Mouse (Mus musculus) lung, postnatal 36 days (tissue): ENCODE results near the gene Nptx1.

ENCODE experiments used
- DNase-seq: peaks from one replicate; pipeline ENCODE4 v3.0.0; 2022; ENCODE audit warnings: mixed read lengths

Gene Nptx1

GRCm38 (mm10) chr11:119547183-119547921 lies at the start of gene Nptx1:
TSS of gene Nptx1 (minus strand) at chr11:119547753.
- no peak for DNase-seq

DNA sequence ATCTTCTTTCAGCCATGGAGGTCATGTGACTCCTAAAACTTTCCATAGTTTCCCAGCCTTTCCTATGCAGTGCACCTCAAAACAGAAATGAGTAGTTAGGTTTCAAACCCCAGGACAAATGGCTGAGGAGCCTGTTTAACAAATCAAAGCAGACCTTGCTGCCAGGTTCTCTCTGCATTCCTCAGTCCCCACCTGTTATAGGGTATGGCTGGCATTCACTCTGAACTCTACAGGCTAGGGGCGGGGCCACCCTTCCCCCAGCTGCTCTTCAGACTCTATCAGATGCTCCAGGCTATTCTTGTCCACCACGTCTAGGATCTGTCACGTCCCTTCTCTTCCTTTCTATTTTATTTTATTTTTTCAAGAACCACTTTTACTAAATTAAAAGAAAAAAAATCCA lies 46.4 kb upstream of the Nptx1 start:
- DNase-seq: peak; percentile 3

DNA sequence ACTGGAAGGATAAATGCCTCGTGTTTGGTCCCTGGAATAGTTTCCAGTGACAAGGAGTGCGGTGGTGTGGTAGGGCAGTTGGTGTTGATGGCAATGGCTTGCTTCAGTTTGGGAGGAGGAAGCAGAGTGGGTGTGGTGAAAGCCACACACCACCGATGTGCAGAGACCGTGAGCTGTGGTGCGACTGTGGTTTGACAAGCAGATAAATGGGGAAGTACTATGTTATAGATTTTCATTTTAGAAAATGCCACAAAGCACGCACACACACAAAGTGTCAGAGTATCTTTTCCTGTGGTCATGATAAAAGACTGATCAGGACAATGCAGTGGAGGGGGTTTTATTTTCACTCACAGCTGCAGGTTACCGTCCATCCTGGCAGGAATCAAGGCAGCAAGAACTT lies 41.7 kb upstream of the Nptx1 start:
- peak; percentile 32 for DNase-seq

GRCm38 (mm10) chr11:119587112-119587511 lies 39.6 kb upstream of the Nptx1 start:
- DNase-seq: no peak

GRCm38 (mm10) chr11:119586511-119586910 lies 39.0 kb upstream of the Nptx1 start:
- DNase-seq: no peak

GRCm38 (mm10) chr11:119577721-119578120 lies 30.2 kb upstream of the Nptx1 start:
- DNase-seq: no peak

- no peak for DNase-seq
Measured at GRCm38 (mm10) chr11:119576855-119577254, 29.3 kb upstream of the Nptx1 start.

GRCm38 (mm10) chr11:119572316-119573010 lies 24.9 kb upstream of the Nptx1 start:
- DNase-seq: no peak

GRCm38 (mm10) chr11:119566188-119566587 lies 18.6 kb upstream of the Nptx1 start:
- DNase-seq: no peak

- no peak for DNase-seq
Measured at GRCm38 (mm10) chr11:119565684-119566083, 18.1 kb upstream of the Nptx1 start.

DNA sequence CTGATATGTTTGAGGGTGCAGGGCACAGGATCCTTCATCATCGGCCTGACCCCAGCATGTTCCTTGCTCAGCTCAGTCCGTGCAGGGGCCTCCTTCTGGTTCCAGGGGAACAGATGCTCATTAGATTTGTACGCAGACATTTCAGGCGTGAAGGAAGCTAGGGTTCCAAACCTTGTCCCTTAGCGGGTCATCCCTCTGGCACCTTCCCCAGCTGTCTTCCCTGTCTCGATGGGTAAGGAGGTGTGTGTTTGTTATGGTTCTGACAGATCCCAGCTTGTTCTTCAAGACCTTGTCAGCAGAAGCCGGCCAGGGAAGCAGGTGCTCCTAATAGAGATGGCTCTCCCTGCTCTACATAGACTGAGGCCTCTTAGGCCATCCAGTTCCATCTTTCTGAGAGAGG lies 17.5 kb upstream of the Nptx1 start:
- DNase-seq: no peak

DNA sequence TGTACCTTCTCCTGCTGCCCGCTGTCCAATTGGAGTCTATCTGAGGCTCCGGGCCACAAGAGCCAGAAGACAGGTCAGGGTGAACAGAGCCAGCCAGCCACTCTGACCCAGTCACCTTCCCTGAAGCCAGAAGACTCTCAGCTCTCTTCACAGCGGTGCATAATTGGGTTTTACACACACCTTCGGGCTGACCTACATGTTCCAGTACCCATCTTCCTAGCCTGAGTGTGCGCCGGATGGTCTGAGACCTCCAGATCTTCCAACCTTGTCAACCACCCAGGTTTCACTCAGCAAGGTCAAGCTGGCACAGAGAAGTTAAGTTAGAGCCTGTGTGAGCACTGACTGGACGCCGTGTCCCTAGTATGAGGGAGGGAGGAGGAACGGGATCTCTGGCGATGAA lies 16.8 kb upstream of the Nptx1 start:
- no peak for DNase-seq

DNA sequence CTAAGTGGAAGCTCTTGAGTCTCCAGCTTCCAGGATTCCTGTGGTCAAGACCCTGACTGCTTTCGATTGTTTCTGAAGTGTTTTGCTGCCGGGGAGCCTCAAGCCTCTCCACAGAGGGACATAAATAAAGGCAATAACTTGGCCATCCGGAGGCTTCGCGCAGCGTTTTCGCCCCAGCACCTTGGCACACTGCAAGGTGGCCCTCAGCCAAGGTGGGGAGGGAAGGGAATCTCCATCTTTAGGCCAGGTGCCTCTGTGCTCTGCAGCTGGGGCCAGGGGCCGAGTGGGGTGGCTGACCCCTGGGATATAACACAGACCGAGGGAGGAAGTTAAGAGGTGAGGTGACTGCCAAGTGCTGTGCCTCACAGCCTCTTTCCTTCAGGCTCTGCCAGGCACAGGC lies 15.6 kb upstream of the Nptx1 start:
- DNase-seq: no peak

DNA sequence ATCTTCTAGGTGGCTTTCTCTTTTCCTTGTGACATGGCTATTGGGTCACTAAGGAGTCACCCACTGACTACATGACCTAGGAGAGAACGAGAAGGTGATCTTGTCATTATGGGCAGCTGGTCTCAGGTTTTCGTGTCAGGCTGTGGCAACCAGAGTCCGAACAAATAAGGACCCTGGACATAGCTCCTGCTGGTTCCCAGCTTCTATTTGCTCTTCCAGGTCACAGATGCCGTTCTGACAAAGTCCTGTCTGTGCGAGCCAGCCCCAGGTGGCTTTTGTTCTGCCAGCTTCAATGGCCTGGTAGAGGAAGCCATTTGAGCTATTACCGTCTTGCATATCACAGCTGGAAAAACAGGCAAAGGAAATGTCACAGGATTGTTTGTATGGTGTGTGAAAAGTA lies 14.7 kb upstream of the Nptx1 start:
- no peak for DNase-seq

DNA sequence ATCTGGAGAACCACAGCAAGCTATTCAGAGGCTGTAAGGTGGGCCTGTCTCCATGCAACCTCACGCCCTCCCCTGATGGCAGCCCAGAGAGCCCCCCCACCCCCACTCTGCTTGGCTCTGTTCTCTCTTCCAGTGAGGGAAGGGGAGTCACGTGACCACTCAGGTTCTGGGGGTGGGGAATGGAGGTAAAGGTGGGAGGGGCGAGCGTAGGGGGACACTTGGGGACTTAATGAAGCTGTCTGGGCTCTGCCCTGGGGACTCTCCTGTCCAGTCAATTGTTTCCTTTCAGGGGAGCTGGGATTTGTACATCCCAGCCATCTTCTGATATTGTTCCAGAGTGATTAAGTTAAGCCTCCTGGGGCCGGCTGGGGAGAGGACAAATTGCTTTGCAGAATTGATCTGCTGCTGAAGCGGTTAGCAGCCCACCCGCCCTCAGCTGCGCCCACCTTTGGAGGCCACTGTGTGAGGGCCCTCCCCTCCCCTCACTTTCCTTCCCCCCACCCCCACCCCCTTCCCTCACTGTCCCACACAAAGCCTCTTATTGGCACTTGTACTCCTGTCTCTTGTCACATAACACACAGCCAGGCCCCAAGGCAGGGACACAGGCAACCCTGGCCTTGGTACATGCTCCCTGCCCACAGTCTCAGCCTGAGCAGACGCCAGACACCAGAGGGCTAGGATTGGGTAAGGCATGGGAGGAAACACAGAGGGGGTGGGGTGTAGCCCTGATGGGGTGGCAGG lies 11.5 kb upstream of the Nptx1 start:
- DNase-seq: no peak

DNA sequence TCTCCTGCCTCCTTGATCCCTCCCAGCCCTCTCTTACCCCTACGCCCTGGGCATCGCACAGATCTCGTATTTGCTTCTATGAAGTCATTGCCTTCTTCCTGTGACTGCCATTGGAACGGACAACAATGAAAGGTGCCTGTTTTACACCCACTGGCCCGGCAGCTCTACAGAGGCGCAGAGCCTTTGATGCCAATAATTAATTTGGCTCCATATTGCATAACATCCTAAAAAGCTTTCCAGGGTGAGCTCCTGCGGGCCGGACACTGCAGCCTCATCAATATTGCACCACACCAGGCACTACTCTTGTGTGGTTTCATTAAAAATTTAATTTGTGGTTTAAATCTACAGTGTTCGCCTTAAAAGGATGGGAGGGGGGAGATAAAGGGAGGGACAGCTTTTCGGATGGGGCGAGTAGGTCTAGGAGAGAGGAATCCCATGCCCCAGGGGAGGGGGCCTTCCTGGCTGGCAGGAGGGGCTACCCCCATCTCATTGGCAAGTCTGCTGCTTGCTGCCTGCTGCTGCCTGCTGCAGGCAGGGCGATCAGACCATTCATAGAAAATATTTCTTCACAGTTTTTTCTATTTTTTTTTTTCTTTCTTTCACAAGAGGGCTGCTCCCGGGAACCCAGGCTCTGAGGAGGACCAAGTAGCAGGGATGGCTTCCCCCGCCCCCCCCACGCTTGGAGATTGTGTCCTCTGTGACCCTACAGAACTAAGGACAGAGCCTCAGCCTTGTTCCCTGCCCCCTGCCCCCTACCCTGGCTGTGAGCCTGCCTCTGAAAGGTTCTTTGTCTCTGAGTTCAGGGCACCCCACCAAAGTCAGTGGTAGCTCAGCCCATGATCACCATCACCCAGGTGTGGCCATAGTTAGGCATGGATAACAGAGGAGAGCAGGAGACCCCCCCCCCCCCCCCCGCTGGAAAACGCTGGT lies 10.7 kb upstream of the Nptx1 start:
- no peak for DNase-seq

DNA sequence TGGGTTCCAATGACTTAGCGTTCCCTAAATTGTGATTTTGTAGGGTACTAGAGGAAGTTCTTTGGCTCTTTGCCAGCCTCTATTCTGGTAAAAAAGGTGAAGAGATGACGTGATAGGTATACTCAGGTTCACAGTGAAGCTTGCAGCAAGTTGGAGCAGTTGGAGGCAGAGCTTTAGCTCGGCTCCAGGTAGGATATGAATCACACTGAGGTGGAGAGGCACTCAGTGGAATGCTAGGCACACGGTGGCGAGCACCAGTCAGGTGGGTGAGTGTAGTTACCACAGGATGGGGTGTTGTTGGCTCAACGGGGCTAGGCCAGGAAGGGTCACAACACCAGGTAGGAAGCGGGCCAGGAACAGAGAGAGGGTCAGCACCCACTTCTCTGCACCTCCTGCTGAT lies 7.6 kb upstream of the Nptx1 start:
- no peak for DNase-seq

DNA sequence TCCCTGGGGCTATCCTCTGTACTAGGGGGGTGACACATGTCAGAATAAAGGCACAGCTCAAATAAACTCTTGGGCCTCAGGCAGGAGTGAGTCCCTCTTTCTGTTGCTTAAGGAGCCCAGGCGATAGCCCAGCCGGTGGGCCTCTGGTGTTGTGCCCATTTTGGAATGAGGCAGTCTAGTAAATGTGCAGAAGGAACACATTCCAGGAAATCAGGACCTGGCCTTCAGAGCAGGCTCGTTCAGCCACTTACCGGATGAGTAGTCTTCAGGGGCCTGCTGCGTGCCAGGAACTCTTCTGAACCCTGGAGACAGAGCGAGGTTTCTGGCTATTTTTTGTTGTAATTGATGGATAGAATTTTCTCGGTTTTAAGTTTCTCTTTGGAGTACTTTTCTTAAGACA lies 7.2 kb upstream of the Nptx1 start:
- DNase-seq: no peak

DNA sequence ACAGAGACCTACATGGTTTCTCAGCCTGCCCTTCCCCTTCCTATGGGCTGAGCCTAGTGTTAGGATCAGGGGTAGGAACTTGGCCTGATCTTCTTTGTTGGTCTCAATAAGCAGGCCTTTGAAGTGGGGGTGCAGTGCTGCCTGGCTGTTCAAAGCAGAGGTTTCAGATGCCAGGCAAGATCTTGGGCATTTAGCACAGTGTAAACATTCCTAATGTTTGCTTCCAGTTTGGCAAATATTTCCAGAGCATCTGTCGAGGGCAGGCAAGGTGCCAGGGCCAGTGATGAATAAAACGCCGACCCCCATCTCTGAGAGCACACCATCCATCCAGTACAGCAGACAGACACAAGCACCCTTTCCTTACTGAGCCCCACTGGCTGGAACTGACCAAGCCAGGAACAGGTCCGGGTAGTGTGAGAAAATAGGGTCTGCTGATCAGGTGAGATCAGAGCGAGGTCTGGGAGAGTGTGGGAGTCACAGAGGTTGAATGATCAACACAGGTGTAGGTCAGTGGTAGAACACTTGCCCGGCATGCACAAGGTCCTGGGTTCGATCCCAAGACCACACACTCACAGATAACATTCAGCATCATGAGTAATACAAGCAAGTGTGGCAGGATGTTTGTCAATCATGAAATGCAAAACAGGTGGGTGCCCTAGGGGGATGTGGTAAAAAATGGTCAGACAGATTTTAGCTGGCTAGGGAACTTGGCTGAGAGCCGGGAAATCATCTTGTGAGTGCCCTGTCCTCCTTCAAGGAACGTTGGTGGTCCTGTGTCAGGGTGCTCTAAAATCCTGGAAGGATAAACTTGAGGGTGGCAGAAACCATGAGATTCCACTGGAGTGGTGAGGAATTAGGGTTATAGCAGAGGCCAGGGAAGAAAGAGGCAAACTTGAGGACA lies 5.6 kb upstream of the Nptx1 start:
- peak; percentile 38 for DNase-seq

GRCm38 (mm10) chr11:119552301-119552700 lies 4.7 kb upstream of the Nptx1 start:
- no peak for DNase-seq

GRCm38 (mm10) chr11:119551468-119551867 lies 3.9 kb upstream of the Nptx1 start:
- no peak for DNase-seq
